Mouse (Mus musculus): ENCODE measurements around the gene Cd7.
"Not testable (repeated sequence)": the region's sequence is repeated elsewhere in the genome, so short reads cannot be mapped to it uniquely, and the experiment has no call there.

The Cd7 gene

DNA sequence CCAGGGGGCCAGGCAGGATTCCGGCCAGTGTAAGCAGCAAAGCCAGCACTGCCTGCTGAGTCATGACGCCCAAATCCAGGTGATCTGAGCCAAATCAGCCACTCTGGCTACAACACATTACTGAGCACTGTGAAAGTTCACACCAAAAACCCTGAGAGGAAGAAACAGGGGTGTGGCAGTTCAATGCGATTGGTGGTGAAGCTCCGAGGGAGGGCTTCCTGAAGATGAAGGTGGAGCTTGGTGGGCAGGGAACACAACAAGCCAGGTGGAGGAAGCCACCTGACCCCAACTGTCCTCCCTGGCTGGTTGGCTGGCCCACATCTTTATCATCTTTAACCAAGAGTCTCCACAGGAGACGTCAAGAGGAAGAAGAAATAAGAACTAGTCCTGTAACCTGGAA lies at the start of gene Cd7:
Gene Cd7 (minus strand): TSS at position 117 of the 400 bp plus-strand sequence.
- no peak for DNase-seq (ENCODE audit: inconsistent ontology term)

GRCm38 (mm10) chr11:121088997-121089396 lies 49.8 kb upstream of the Cd7 start:
- no peak for DNase-seq (ENCODE audit: inconsistent ontology term)

GRCm38 (mm10) chr11:121086296-121086695 lies 47.1 kb upstream of the Cd7 start:
- DNase-seq (ENCODE audit: inconsistent ontology term) = no peak

DNA sequence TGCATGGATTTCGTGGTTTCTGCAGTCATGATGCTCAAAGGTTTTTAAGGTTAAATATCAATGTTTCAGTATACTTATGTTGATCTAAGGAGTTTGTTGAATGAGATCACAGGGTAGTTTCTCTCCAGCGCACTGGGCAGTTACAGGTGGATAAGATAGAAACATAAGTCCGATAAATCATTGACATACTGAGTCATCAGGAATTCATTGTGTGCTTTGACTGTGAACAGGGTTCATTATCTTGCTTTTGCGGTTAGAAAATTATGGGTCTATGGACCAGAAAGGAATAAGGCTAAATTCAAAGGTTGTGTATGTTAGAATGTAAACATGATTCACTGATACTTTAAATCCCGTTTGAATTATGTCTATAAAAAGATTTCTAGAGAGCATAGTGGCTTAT lies 46.0 kb upstream of the Cd7 start:
- DNase-seq (ENCODE audit: inconsistent ontology term) = no peak

GRCm38 (mm10) chr11:121082857-121083500 lies 43.8 kb upstream of the Cd7 start:
- no peak for DNase-seq (ENCODE audit: inconsistent ontology term)

- DNase-seq (ENCODE audit: inconsistent ontology term) = no peak
Observed at GRCm38 (mm10) chr11:121082250-121082649, 43.0 kb upstream of the Cd7 start.

- no peak for DNase-seq (ENCODE audit: inconsistent ontology term)
Observed at GRCm38 (mm10) chr11:121081120-121081519, 41.9 kb upstream of the Cd7 start, which contains the start of gene Sectm1a. Sectm1a (minus strand) TSS chr11:121081220.

DNA sequence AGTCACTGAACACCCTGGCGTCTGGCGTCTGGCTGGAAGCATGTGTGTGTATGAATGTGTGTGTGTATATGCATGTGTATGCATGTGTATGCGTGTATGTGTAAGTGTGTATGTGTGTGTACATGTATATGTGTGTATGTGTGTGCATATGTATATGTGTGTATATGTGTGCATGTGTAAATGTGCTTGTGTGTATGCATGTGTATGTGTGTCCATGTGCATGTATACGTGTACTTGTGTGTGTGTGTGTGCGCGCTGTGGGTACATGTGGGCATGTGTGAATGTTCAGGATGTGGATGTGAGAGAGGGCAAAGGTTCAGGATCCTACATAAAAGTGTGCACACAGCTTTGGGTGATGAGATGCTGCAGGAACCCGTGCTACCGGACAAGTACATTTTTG lies 41.1 kb upstream of the Cd7 start:
- no peak for DNase-seq (ENCODE audit: inconsistent ontology term)

DNA sequence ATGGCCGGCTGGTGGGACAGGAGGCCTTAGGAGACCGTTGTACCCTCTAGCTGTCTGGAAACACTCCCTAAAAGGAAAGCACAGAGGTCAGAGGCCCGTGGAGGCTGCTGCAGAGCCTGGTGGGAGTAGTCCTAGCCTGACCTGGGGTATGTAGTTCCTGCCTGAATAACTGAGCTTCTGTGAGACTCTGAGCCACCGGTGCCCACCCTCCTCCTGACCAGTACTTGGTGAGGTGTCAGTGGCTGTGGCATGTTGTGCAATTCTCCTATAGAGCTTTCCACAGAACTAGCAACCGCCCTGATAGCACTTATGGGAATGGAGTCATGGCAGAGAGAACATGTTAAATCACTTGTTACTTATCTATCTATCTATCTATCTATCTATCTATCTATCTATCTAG lies 36.4 kb upstream of the Cd7 start:
- DNase-seq (ENCODE audit: inconsistent ontology term) = no peak

GRCm38 (mm10) chr11:121069662-121070061 lies 30.4 kb upstream of the Cd7 start:
- DNase-seq (ENCODE audit: inconsistent ontology term) = not testable (repeated sequence)

- DNase-seq (ENCODE audit: inconsistent ontology term) = no peak
Observed at GRCm38 (mm10) chr11:121067895-121068294, 28.7 kb upstream of the Cd7 start.

DNA sequence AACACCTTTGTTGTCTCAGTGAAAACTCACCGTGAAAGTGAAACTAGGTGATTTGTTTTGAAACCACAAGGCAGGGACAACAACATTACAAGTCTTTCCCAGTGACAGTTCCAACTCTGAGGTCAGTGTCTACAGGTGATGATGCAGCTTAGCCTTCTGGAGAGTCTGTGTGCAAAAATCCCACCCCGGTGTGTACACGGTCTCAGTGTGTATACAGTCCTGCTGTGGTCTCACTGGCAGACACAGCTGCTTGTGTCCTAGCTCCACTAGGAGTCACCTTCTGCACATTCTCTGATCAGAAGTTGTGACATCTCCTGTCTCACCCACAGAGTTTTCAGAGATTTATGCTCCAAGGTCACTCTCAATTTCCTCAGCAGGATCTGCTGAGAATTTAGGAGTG lies 25.0 kb upstream of the Cd7 start:
- no peak for DNase-seq (ENCODE audit: inconsistent ontology term)

DNA sequence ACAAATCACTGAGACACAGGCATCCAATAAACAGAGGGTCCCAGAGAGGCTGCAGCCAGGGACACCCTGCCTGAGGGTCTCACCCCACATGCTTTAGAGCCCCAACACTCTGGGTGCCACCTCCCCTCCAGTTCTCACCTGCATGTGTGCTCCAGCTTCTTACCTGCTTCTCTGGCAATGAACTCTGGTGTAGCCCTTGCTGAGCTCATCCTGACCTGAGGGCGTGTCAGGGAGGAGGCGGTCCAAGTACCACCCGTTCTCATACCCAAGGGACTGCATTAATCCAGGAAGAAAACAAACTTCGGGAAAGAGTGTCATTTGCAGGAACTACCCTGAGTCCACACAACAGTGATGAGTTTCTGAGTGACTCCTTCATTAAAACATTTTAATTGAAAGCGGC lies 24.2 kb upstream of the Cd7 start, which contains the start of gene Sectm1b:
Gene Sectm1b (minus strand): TSS at position 191 of the 400 bp plus-strand sequence.
- DNase-seq (ENCODE audit: inconsistent ontology term) = no peak

GRCm38 (mm10) chr11:121061615-121062014 lies 22.4 kb upstream of the Cd7 start:
- no peak for DNase-seq (ENCODE audit: inconsistent ontology term)

GRCm38 (mm10) chr11:121060401-121061067 lies 21.3 kb upstream of the Cd7 start:
- not testable (repeated sequence) for DNase-seq (ENCODE audit: inconsistent ontology term)

GRCm38 (mm10) chr11:121059471-121059870 lies 20.3 kb upstream of the Cd7 start:
- no peak for DNase-seq (ENCODE audit: inconsistent ontology term)

DNA sequence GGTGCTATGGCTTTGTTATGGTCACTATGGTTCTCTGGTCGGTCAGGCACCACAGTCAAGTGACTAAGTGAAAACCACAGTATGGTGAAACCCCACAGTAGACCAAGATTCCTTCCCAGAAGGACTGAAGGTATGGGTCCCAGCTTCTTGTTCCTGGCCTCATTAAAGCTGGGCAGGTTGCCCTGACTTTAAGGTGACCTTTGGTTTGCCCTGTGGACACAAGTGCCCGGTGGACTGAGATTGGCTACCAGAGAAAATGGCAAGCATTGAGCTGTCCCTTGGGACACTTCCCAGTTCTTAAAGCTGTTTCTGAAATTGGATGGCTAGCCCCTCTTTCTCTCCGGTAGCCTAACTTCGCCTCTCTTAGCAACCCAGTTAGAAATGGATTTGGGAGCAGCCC lies 19.7 kb upstream of the Cd7 start:
- no peak for DNase-seq (ENCODE audit: inconsistent ontology term)

DNA sequence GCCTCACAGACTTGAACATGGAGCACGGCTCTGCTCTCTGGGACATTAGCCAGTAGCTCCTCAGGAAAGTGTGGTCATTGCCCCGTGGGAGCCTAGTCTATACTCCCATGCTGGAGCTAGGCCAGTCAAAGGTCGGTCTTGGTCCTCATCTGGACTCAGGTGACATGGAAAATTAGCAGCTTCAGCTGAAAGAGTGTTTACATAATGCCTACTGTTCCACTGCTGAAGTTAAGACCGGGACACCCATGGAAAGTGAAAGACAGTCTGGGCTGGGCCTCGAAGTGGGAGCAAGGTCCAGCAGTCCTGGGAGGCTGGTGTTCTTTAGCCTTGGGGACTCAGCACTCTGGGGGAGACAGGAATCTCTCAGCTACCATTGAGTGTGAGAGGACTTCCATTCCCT lies 18.9 kb upstream of the Cd7 start:
- DNase-seq (ENCODE audit: inconsistent ontology term) = no peak

DNA sequence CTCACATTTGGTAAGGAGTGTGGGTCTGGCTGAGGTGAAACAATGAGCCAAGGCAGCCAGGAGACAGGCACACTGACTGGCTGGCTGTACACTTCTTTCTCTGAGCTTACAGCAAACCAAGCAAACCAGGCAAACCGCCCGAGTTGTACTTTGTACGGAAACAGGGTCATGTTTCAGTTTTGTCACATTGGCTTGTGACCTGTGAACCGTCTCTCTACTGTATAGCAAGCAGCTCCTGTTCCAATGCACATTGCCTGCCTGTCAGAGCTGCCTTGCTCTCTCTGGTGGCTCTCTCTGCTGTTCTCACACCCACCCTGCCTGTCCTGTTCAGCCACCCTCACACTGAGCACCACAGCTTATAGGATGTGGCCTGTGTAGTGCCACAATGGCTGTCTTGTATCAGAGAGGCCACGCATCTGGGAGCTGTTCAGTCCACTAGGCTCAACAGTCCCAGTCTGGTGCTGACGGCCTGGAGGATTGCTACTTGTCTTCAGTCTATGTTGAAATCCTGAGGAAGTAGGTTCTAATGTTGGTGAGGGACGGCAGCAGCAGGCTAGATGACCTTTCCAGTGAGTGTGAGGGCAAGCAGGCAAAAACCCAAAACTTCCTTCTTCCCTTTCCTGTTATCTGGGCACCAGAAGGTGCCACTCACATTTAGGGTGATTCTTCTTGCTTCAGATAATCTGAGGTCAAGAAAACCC lies 17.5 kb upstream of the Cd7 start:
- DNase-seq (ENCODE audit: inconsistent ontology term) = no peak

DNA sequence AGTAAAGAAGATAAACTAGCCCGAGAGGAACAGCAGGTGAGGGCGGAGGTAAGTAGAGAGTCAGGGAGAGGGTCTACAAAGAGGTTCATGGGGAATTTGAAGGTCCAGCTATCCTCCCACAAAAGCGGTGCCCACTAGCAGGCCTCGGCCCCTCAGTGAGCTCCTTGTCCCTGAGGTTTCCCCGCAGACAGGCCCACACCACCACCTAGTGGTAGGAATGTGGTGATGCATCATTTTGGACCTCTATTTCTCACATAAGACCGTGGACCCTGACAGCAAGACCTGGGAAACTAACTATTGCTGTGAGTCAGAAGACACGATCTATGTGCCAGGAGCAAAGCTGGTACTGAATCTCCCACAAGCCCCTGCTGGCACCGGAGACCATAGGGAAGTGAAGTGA lies 14.3 kb upstream of the Cd7 start:
- DNase-seq (ENCODE audit: inconsistent ontology term) = peak; percentile 80

DNA sequence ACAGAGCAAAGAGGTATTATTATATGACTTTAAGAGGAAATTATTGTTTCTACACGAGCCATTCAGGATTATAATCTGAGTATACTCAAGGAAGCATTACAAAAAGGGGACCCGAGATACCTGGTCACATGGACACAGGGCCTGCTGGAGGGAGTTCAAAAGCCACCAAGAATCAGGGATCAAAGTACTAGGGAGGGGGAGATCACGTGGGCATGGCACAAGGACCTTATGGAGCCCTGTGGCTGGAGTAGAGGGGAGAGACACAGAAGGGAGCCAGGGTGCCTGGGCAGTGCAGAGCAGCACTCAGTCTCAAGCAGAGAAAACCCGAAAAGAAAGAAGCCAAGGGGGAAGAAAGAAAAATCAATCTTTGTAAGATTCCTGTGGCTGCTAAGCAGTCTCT lies 13.2 kb upstream of the Cd7 start:
- DNase-seq (ENCODE audit: inconsistent ontology term) = no peak

- DNase-seq (ENCODE audit: inconsistent ontology term) = no peak
Observed at GRCm38 (mm10) chr11:121051793-121052192, 12.6 kb upstream of the Cd7 start.

DNA sequence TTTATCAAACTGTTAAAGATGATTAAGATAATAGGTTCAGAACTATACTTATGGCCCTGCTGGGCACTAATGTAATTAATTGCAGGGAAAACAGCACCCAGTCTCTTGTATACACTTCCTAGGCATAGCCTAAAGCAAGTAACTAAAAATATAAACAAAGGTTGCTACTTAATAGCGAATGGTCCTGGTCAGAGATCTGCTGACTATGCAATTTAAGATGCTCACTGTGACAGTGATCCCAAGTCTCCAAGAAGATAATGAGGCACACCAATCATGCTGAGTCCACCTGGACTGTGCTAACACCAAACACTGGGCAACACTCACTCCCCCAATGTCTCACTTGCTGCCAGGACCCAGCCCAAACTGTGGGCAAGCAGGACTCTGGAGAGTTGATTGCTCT lies 10.6 kb upstream of the Cd7 start:
- no peak for DNase-seq (ENCODE audit: inconsistent ontology term)
